Mouse (Mus musculus) macrophage (primary cell): ENCODE data around the gene Gclc. TPM values are rescaled to one million over a fixed set of nuclear protein-coding genes. Genes with fewer than 3 reads are reported as not detected.

Experiments used
- H3K27ac ChIP-seq: fragments of 350-480 bp; formaldehyde crosslinking; 2 replicates; pipeline ENCODE4 v1.9.0; 2021
- H3K36me3 ChIP-seq: fragments of 350-480 bp; formaldehyde crosslinking; 2 replicates; pipeline ENCODE4 v1.9.0; 2021; ENCODE audit errors: inconsistent target
- H3K4me3 ChIP-seq: fragments of 350-480 bp; formaldehyde crosslinking; 2 replicates; pipeline ENCODE4 v1.9.0; 2021; ENCODE audit errors: inconsistent target
- H3K79me2 ChIP-seq: fragments of 350-480 bp; formaldehyde crosslinking; 2 replicates; pipeline ENCODE4 v1.9.0; 2021; ENCODE audit errors: inconsistent target
- WGBS: methylation state at CpG from one replicate; pipeline ENCODE4 v1.1.7; 2026; ENCODE audit warnings: inconsistent platforms; ENCODE audit not compliant: missing documents; 5-methylcytosine and 5-hydroxymethylcytosine counted together
- polyA plus RNA-seq: library from polyadenylated mRNA; stranded (reverse); fragments of 250-400 nt; gene quantifications from 3 replicates; pipeline ENCODE4 v1.2.4, GENCODE M21; 2018; ENCODE audit warnings: inconsistent platforms
- total RNA-seq, 78 experiments: library from RNA; depleted of rRNA; stranded (reverse); fragments of 250-400 nt; gene quantifications; 1 replicate in 9 of 78; 2 replicates in 24 of 78; 3 replicates in 43 of 78; 4 replicates in 2 of 78; pipeline ENCODE4 v1.2.4; 2018; ENCODE audit warnings: inconsistent platforms in 56 of 78

Gclc gene
- total RNA-seq (2018; cell fraction: chromatin; rRNA removed) = 10 to 100 TPM in 18 of 26 experiments, 1 to 10 TPM in 8; 4.4 to 22.1 (median 12.3) TPM
- total RNA-seq (2018; cell fraction: cytosol; rRNA removed) = 10 to 100 TPM in 18 of 26 experiments, 1 to 10 TPM in 8; 6.2 to 17.0 (median 11.3) TPM
- 10 to 100 TPM in 12 of 26 experiments, 1 to 10 TPM in 14; 5.1 to 44.1 (median 9.7) TPM for total RNA-seq (2018; cell fraction: nucleus; rRNA removed)
- polyA plus RNA-seq = 10.9 to 28.5 TPM (median 22.3 TPM) in 3 replicates

GRCm38 (mm10) chr9:77753853-77754727 is at the start of gene Gclc:
Gene Gclc, plus strand, starts transcription at chr9:77754535.
- peaks cover 35% of the 10 kb centered on the region for H3K79me2 ChIP-seq
- H3K4me3 ChIP-seq = peak within 1 kb of the TSS; percentile 61
- no peaks in the 10 kb centered on the region for H3K36me3 ChIP-seq
- H3K27ac ChIP-seq = no peak within 1 kb of the TSS
- WGBS = 8% methylated on average over 43 of the region's 54 CpGs

DNA sequence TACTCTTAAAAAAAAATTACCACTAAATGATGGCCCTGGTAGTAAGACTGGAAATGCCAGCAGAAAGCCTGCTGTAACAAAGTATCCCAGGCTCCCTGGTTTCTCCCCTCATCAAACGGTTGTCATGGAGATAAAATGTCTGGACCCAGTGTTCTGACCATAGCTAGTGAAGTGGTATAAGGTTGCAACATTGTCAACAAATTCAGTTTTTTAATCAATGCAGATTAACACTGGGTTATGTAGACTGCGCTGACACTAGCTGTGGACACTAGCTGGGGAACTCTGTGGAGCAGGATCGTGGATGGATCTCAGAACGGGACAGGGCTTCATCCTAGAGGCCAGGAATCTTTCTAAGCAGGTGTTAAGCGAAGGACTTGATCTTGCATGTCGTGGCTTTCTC is 47.8 kb upstream of the Gclc start:
- WGBS = 92% methylated on average over 6 of the region's 6 CpGs
- no peak overlapping the region for H3K4me3 ChIP-seq
- no peaks in the 10 kb centered on the region for H3K36me3 ChIP-seq
- no peak overlapping the region for H3K27ac ChIP-seq
- no peaks in the 10 kb centered on the region for H3K79me2 ChIP-seq

DNA sequence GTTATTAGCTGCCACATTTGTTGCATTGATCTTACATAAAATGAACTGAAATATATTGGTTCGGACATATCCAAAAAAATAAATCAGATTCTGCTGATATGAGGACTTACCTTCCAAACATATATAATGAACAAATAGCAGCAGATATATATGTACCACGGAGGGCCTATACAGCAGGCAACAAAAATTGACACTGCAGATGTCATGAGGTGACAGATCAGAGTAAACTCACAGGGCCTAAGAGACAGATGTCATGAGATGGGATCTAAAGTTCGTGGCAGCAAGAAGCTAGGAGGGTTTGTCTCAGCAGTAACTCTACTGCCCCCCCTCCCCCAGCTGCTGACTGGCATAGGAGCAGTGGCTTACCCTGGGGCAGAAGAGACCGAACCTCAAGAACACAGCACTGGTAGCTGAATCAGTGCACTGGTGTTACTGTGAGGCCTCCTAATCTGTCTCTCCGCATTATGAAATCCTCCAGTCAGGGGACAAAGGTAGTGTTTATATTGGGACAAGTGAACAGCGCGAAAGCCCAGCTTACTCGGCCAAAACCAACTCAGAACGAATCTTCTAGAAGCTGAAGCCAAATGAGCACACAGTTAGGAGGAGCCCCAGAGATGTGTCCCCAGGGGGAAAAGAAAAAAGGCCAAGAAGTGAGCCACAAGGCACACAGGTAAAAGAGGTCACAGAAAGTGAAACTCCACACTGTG is 46.7 kb upstream of the Gclc start:
- Histone ChIP-seq H3K4me3 (no peak overlapping the region), H3K36me3 (no peaks in the 10 kb centered on the region)
- 95% methylated on average over 9 of the region's 9 CpGs for WGBS

DNA sequence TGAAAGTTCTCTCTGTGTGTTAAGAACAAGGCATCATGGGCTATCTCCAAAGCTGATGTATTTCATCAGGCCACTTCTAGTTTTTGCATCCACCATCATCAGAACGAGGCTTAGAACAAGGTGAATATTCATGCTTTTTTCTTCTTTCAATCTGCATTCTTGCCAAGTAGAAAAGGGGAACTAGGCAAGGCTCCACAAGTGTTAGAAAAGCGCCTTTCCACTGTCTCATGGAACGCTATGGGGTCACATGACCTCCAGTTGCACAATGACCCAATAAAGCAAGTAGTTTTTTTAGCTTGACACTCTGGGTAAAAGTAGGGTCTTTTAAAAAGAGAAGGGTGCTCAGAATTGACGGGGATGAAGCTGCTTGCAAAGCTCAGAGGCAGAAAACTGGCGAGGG is 45.4 kb upstream of the Gclc start:
- no peaks in the 10 kb centered on the region for H3K36me3 ChIP-seq
- H3K79me2 ChIP-seq = no peaks in the 10 kb centered on the region
- H3K4me3 ChIP-seq = no peak overlapping the region
- 8% methylated on average over 5 of the region's 5 CpGs for WGBS
- H3K27ac ChIP-seq = no peak overlapping the region

More for the DNA sequence above, 46.7 kb upstream of the Gclc start:
- H3K27ac ChIP-seq = no peak overlapping the region
- no peaks in the 10 kb centered on the region for H3K79me2 ChIP-seq

DNA sequence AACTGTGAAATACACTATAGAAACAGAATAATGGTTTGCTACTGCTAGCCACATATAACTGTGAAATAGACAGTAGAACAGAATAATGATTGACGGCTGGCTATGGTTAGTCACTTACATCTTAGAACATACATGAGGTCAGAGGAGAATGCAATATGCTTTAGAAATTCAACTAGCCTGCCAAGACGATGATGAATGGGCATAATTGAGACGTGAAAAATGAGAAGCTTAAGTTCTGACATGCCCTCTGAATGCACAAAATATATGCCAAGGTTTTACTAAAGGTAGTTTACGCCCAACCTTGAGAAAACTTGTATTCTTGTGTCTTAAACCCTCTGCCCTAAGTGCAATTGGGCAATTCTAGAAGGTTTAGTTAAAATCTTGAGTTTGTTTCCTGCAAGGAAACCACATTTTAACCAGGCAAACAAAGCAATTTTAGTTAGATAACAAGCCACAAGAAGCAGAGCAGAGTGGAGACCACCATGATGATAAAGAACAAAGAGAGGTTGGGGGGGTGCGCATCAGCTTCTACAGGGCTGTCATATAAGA is 43.2 kb upstream of the Gclc start:
- no peaks in the 10 kb centered on the region for H3K79me2 ChIP-seq
- WGBS = 48% methylated on average over 5 of the region's 5 CpGs
- H3K36me3 ChIP-seq = no peaks in the 10 kb centered on the region
- H3K4me3 ChIP-seq = no peak overlapping the region
- H3K27ac ChIP-seq = no peak overlapping the region

- no peak overlapping the region for H3K27ac ChIP-seq
- 13% methylated on average over 3 of the region's 3 CpGs for WGBS
- no peaks in the 10 kb centered on the region for H3K36me3 ChIP-seq
- H3K79me2 ChIP-seq = no peaks in the 10 kb centered on the region
- no peak overlapping the region for H3K4me3 ChIP-seq
Observed at GRCm38 (mm10) chr9:77712816-77713215, 41.5 kb upstream of the Gclc start.

DNA sequence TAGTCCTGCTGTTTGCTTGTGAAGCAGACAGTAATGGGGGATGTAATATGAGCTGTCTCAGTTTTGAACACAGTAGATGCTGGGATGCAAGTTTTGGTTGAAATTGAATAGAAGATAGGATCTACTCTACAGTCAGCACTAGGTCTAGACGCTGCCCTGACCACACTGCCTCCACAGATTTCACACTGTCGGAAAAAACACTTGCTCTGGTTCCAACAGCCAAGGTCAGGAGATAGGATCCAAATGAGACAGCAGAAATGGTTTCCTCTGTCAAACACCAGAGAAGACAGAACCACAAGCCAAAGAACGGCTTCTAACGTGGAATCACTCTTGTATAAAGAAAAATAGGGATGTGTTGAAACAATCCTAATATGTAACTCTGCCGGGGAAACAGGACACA is 41.0 kb upstream of the Gclc start:
- WGBS = 29% methylated on average over 5 of the region's 5 CpGs
- Histone ChIP-seq H3K79me2 (no peaks in the 10 kb centered on the region), H3K27ac (no peak overlapping the region), H3K36me3 (no peaks in the 10 kb centered on the region), H3K4me3 (no peak overlapping the region)

DNA sequence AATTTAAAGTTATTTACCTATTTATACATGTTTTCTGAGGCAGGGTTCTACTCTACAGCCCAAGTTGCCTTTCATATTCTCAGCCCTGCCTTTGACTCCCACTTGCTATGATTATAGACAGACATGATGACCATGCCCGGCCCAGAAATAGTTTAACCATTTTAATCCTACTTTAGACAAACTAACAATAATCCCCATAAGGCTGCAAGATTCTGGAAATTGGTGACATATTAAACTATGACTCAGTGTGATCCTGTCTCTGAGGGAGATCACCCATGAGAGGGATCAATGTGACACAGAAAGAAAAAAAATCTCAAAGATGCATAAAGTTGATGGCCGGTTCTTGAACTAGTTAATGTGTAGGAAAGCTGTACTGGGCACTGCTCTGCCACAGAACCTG is 39.1 kb upstream of the Gclc start:
- 96% methylated on average over 2 of the region's 2 CpGs for WGBS
- Histone ChIP-seq H3K36me3 (no peaks in the 10 kb centered on the region), H3K27ac (no peak overlapping the region), H3K4me3 (no peak overlapping the region), H3K79me2 (no peaks in the 10 kb centered on the region)

DNA sequence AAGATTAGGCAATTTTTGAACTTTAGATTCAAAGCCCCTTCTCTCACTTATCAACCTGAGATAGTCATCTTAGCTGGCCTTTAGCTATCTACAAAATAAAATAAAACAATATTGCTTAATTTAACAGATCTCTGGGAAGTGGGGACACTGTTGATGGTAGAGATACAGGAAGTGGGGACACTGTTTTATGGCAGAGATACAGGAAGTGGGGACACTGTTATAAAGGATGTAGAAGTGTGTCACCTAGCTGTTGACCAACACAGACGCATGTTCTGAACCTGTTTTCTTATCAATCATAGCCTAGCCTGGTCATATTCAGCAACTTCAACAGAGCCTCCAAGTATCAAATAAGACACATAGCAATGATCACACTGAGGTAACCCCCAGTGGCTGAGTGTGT is 38.3 kb upstream of the Gclc start:
- Histone ChIP-seq H3K36me3 (no peaks in the 10 kb centered on the region), H3K27ac (no peak overlapping the region), H3K4me3 (no peak overlapping the region), H3K79me2 (no peaks in the 10 kb centered on the region)
- WGBS = 67% methylated on average over 1 of the region's 1 CpGs

DNA sequence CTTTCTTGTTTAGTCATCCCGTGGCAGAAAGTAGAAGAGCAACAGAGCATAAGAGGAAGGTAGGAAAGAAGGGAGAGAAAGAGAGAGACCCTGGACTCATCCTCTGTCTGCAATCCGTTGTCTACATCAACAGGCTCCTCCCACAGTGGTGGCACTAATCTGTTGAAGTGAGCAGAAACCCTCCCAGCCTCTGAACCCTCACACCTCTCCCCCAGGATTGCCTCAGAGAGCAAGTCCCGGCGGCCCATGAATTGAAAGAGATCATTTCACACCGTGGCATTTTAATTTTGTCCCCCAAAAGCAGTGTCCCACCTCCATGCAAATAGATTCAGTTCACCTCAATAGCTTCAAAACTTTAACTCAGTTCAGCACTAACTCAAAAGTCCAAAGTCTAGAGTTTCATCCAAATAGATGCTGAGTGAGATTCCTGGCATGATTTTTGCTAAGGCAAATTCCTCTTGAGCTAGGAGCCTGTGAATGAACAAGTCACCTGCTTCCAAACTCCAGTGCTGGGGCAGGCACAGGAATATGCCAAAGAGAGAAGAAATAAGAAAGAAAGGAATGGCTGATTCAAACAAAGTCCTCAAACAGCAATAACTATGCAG is 36.4 kb upstream of the Gclc start:
- Histone ChIP-seq H3K36me3 (no peaks in the 10 kb centered on the region), H3K27ac (no peak overlapping the region), H3K4me3 (no peak overlapping the region), H3K79me2 (no peaks in the 10 kb centered on the region)
- 77% methylated on average over 5 of the region's 5 CpGs for WGBS

- Histone ChIP-seq H3K79me2 (no peaks in the 10 kb centered on the region), H3K27ac (no peak overlapping the region), H3K36me3 (no peaks in the 10 kb centered on the region), H3K4me3 (no peak overlapping the region)
- 26% methylated on average over 8 of the region's 8 CpGs for WGBS
Observed at GRCm38 (mm10) chr9:77718816-77719411, 35.4 kb upstream of the Gclc start.

DNA sequence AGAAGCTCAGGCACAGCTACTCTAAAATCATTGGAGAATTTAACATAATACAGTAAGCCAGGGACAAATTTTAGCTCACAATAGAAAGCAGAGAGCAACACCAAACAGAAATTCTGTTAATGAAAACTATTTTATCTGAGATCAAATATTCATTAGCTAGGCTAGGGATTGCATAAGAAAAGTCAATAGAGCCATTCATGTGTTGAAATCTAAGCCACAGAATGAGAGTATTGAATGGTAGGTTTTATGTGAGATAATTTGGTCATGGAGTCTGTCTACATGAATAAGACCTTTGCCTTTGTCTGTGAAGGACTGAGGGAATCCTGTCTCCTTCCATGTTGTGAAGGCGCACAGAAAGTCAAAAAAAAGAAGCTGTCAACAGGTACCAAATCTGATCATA is 34.7 kb upstream of the Gclc start:
- no peak overlapping the region for H3K4me3 ChIP-seq
- H3K27ac ChIP-seq = no peak overlapping the region
- no peaks in the 10 kb centered on the region for H3K36me3 ChIP-seq
- 100% methylated on average over 1 of the region's 1 CpGs for WGBS
- H3K79me2 ChIP-seq = no peaks in the 10 kb centered on the region

- Histone ChIP-seq H3K79me2 (no peaks in the 10 kb centered on the region), H3K27ac (no peak overlapping the region), H3K4me3 (no peak overlapping the region), H3K36me3 (no peaks in the 10 kb centered on the region)
- 100% methylated on average over 1 of the region's 1 CpGs for whole genome bisulfite sequencing
Observed at GRCm38 (mm10) chr9:77722381-77722780, 32.0 kb upstream of the Gclc start.

DNA sequence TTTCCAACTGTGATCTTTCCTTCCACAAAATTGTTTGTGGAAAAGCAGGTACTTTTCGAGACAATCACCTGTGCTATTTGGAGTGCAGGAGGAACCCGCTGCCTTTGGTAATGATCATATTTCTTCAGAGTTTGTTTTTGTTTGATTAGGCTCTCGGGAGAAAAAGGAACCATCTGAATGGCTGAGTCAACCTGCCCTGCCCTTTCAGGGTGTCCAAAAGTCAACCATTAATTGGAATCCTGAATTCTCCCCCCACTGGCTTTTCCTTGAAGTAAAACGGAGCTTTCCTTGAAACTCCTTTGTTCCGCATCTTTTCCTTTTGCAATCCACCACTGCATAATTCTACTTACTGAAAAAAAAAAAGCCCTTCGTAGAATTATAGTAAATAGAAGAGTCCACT is 30.1 kb upstream of the Gclc start:
- 89% methylated on average over 6 of the region's 6 CpGs for WGBS
- Histone ChIP-seq H3K4me3 (no peak overlapping the region), H3K27ac (no peak overlapping the region), H3K36me3 (no peaks in the 10 kb centered on the region), H3K79me2 (no peaks in the 10 kb centered on the region)
